Mouse (Mus musculus) kidney, postnatal 14 days (tissue): Measurements from ENCODE around the gene Sspn.

Source experiments
- DNase-seq: peaks from one replicate; pipeline ENCODE4 v3.0.0; 2022; ENCODE audit warnings: mixed read lengths

Sspn gene

GRCm38 (mm10) chr6:145931341-145931740 is at the start of gene Sspn:
TSS of gene Sspn (plus strand) at chr6:145931641.
- no peak for DNase-seq

DNA sequence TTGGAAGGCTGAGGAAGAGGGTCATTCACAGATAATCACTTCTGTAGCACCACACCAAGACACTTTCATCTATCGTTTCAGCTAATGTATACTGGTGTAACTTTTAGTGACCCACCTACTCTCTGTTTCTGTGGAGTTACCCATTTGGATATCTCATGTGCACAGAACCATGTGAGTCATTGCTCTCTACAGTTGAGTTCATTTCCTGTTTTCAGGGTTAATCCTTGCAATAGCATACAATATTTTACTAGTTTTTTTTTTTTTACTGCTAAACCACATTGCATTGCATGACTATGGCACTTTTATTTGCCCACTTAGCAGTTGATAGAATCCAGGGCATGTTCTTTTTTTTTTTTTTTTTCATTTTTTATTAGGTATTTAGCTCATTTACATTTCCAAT is 48.4 kb upstream of the Sspn start:
- DNase-seq = no peak

- no peak for DNase-seq
Measured at GRCm38 (mm10) chr6:145883668-145884067, 47.8 kb upstream of the Sspn start.

DNA sequence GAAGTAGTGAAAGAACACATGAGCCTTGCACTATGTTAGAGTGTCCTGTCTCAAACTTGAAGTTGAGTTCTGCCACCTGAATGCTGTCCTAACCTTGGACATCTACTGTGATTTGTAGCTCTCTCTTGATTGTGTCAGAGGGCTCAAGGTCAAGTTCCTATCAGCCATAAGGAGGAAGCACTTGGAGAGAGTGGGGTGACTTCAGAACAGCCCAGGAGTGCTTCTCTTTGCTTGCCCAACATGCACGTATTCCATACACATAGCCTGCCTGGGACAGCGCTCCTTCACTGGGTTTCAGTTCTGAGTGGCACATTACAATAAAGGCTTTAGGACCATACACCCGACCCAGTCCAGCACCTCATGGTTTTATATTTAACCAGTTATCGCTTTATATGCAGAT is 46.4 kb upstream of the Sspn start:
- DNase-seq = no peak

- no peak for DNase-seq
Measured at GRCm38 (mm10) chr6:145886277-145886676, 45.2 kb upstream of the Sspn start.

DNA sequence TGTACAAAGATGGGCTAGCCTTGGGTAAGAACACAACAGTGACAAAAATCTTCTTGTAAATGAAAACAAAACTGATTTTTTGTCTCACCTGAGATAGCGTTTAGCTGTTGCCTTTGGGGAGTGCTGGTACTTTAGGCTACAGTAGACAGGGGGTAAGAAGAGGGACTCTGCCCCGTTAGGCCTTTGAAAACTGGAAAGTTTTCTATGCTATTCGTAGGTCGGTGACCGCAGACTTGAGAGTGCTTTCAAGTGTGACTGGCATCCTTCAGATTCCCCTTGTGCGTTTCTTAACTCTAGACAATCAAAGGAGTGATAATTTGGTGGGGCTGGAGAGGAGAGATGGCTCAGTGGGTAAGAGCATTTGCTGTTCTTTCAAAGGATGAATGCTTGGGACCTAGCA is 43.7 kb upstream of the Sspn start:
- DNase-seq = no peak

DNA sequence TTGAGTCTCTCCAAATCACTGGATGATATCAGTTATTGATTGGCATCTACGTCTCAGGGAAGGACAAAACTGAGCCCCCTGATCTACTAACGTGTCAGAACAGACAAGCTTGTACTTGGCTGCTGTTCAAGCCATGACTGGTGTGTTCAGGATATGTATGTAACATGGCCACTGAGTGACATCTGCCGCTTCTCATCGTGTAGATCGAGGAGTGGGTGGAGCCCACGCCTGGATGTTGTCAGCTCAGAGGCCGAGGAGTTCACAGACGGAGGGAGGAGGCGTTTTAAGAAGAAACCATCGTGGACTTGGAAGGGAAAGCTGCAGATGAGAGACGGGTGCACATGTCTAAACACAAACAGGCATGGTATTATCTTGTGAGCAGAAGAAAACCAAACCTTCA is 39.5 kb upstream of the Sspn start:
- no peak for DNase-seq

- no peak for DNase-seq
Measured at GRCm38 (mm10) chr6:145892381-145893265, 38.8 kb upstream of the Sspn start.

- DNase-seq = no peak
Measured at GRCm38 (mm10) chr6:145893366-145894021, 37.9 kb upstream of the Sspn start.

DNA sequence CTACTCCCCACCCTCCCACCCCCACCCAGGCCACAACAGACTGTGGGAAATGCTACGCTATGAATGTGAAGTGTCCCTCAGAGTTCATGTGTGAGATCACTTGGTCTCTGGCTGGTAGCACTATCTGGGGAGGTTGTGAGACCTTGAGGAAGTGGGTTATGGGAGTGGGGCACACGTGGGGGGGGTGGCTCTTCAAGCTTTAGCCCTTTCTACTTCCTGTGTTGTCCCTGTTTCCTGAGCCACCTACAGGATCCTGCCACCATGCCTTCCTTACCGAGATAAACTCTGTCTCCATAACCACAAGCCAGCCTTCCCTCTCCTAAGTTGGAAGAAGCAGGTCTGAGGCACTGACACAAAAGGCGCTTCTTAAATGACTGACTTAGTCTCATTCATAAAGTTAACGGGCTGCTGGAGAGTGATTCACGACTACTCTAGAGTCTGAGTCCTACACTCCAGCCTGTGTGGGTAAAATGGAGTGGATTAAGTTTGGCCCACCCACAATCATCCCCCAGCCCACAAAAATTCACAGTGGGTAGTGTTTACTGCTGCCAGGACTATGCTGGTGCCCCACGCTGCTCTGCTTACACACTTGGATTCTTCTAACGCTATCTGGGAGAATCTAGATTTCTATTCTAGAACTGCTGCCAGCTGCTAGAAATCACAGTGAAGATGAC is 36.6 kb upstream of the Sspn start:
- DNase-seq = no peak

GRCm38 (mm10) chr6:145904169-145904568 is 27.3 kb upstream of the Sspn start:
- no peak for DNase-seq

- no peak for DNase-seq
Measured at GRCm38 (mm10) chr6:145904616-145905015, 26.8 kb upstream of the Sspn start.

- DNase-seq = peak; percentile 15
Measured at GRCm38 (mm10) chr6:145906096-145906890, 25.1 kb upstream of the Sspn start.

DNA sequence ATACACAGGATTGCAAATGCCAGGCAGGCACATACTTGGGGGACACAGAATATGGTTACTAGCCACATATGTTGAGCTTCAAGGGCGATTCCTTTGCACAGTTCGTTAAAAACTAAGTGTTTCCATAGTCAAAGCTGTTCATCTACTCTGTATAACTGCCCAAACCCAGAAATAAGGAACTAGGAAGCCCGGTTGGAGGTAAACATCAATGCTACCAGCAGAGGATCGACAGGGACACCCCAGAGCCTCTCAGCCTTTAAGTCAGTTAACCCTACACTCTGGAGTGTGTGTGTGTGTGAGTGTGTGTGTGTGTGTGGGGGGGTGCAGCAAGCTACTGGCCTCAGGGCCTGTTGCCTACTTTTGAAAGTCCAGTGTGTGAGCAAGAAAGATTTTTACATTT is 21.5 kb upstream of the Sspn start:
- DNase-seq = no peak

- DNase-seq = no peak
Measured at GRCm38 (mm10) chr6:145910469-145911426, 20.7 kb upstream of the Sspn start.

- no peak for DNase-seq
Measured at GRCm38 (mm10) chr6:145912232-145912631, 19.2 kb upstream of the Sspn start.

DNA sequence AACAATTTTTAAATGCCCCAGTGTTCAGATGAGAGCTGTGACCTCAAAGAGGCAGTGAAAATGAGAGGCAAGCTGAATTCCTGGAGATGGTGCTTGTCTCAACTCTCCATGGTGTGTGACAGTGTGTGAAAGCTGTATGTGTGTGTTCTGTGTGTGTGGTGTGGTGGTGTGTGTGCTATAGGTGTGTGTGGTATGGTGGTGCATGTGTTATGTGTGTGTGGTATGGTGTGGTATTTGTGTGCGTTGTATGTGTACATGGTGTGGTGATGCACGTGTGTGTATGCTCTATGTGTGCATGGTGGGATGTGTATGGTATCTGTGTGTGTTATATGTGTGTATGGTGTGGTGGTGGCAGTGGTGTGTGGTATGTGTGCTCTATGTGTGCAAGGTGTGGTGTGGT is 16.0 kb upstream of the Sspn start:
- no peak for DNase-seq

- no peak for DNase-seq
Measured at GRCm38 (mm10) chr6:145916401-145916800, 15.0 kb upstream of the Sspn start.

DNA sequence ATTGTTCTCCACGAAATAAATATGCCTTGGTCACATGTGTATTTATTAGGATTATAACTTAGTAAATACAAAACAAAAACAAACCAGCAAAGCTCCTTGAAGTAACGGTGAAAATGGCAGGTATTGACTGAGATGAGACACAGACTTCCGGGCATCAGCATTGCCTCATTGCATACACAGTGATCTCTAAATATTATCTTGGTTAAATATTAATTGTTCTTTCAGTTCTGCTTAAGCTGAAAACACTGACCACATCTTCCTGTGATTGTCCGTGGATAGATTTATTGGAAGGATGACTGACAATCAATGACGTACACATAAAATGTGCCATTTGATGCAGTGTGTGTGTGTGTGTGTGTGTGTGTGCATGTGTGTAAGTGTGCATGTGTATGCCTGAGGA is 13.2 kb upstream of the Sspn start:
- no peak for DNase-seq

DNA sequence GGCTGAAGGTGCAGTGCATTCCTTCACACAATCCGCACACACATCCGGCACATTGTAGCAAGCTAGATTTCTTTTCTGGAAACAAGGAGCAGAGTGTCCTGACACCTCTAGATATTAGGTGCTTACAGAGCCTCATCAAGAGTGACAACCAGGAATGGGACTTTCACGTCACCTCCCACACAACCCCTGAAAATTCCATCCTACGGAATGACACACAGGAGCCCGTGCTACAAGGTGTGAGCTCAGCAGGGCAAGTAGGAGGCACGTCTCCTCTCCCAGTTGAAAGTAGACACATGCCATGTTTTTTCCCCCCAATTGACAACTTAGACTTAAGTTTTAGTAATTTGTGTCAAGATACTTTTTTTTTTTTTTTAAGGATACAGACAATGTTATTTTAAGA is 7.8 kb upstream of the Sspn start:
- no peak for DNase-seq

GRCm38 (mm10) chr6:145934001-145934696 is 2.7 kb downstream of the Sspn start:
- DNase-seq = peak; percentile 92
